Mouse (Mus musculus) G1E-ER4 (cell line): ENCODE results near the gene Amelx. TPM values are rescaled to one million over a fixed set of nuclear protein-coding genes. Genes with fewer than 3 reads are reported as not detected.

ENCODE experiments used
- GATA1 ChIP-seq: IDR thresholded peaks from one replicate; pipeline ENCODE4 v1.8.0; 2012; ENCODE audit warnings: low read length, inconsistent platforms
- polyA plus RNA-seq: library from polyadenylated mRNA; stranded (reverse); fragments of >175 nt; gene quantifications from 2 replicates; pipeline ENCODE4 v1.2.3, GENCODE M21; 2012

The Amelx gene
- polyA plus RNA-seq, result not detected in 2 replicates

GRCm38 (mm10) chrX:169187100-169187499 is at the start of gene Amelx:
TSS of gene Amelx (minus strand) at chrX:169187200.
- no peak for TF ChIP-seq GATA1

GRCm38 (mm10) chrX:169222357-169223062 is 35.5 kb upstream of the Amelx start:
- no peak for TF ChIP-seq GATA1

GRCm38 (mm10) chrX:169220064-169220463 is 33.1 kb upstream of the Amelx start:
- TF ChIP-seq GATA1, result no peak

GRCm38 (mm10) chrX:169210019-169210418 is 23.0 kb upstream of the Amelx start:
- TF ChIP-seq GATA1, result no peak

GRCm38 (mm10) chrX:169178634-169179033 is 8.4 kb downstream of the Amelx start:
- TF ChIP-seq GATA1, result no peak

GRCm38 (mm10) chrX:169173796-169174195 is 13.2 kb downstream of the Amelx start:
- TF ChIP-seq GATA1, result no peak

- TF ChIP-seq GATA1, result no peak
These were observed 16.0 kb downstream of the Amelx start for GRCm38 (mm10) chrX:169170981-169171380.

- TF ChIP-seq GATA1, result peak; percentile 7
These were observed 28.6 kb downstream of the Amelx start for GRCm38 (mm10) chrX:169158385-169158784.

- TF ChIP-seq GATA1, result no peak
These were observed 33.2 kb downstream of the Amelx start for GRCm38 (mm10) chrX:169153805-169154204.

GRCm38 (mm10) chrX:169140467-169140866 is 46.5 kb downstream of the Amelx start:
- no peak for TF ChIP-seq GATA1

- TF ChIP-seq GATA1, result no peak
These were observed 47.2 kb downstream of the Amelx start for GRCm38 (mm10) chrX:169139758-169140157.

Other genes starting within 250 kb of the Amelx start
- 8.8 and 12.8 TPM in 2 replicates for gene Hccs, start 133.2 kb upstream of the Amelx start, polyA plus RNA-seq